Mouse (Mus musculus) frontal cortex, postnatal 25 days (tissue): ENCODE measurements at regions not wholly inside any gene's neighbourhood (a gene's known extent, or its start where the extent isn't known, plus 50 kb on each side); places are given as distances from the start of the nearest gene placed in this dataset.

Source experiments
- DNase-seq, 2 experiments: peaks; one replicate each; pipeline ENCODE4 v3.0.0; 2022; ENCODE audit warnings: low spot score in 2 of 2

- DNase-seq = no peak
Observed at GRCm38 (mm10) chr9:59153945-59154344, 117.7 kb upstream of the Neo1 start.

- DNase-seq = no peak
Observed at GRCm38 (mm10) chr9:59153126-59153525, 116.9 kb upstream of the Neo1 start.

- DNase-seq = no peak
Observed at GRCm38 (mm10) chr9:59144256-59144800, 108.1 kb upstream of the Neo1 start.

GRCm38 (mm10) chr9:59143610-59144009 lies 107.4 kb upstream of the Neo1 start:
- DNase-seq = no peak

GRCm38 (mm10) chr9:59134171-59135041 lies 98.2 kb upstream of the Neo1 start:
- peak; percentile 4 to 18 for DNase-seq

- DNase-seq = no peak
Observed at GRCm38 (mm10) chr9:59129699-59130340, 93.6 kb upstream of the Neo1 start.

- no peak for DNase-seq
Observed at GRCm38 (mm10) chr9:59129252-59129651, 93.0 kb upstream of the Neo1 start.

GRCm38 (mm10) chr9:59128023-59128422 lies 91.8 kb upstream of the Neo1 start:
- no peak for DNase-seq

- no peak for DNase-seq
Observed at GRCm38 (mm10) chr9:59125886-59126285, 89.6 kb upstream of the Neo1 start.

GRCm38 (mm10) chr9:59116561-59116960 lies 80.3 kb upstream of the Neo1 start:
- DNase-seq = no peak

- DNase-seq = no peak
Observed at GRCm38 (mm10) chr9:59113859-59114258, 77.6 kb upstream of the Neo1 start.

- DNase-seq = no peak
Observed at GRCm38 (mm10) chr9:59099738-59100137, 63.5 kb upstream of the Neo1 start.

- DNase-seq = no peak
Observed at GRCm38 (mm10) chr9:59097564-59097963, 61.3 kb upstream of the Neo1 start.

GRCm38 (mm10) chr9:59096551-59097268 lies 60.5 kb upstream of the Neo1 start:
- no peak for DNase-seq

- DNase-seq = no peak
Observed at GRCm38 (mm10) chr9:59095626-59096025, 59.4 kb upstream of the Neo1 start.

- DNase-seq = no peak
Observed at GRCm38 (mm10) chr9:59094106-59094505, 57.9 kb upstream of the Neo1 start.

- DNase-seq = no peak
Observed at GRCm38 (mm10) chr9:59091179-59091578, 54.9 kb upstream of the Neo1 start.

- DNase-seq = no peak
Observed at GRCm38 (mm10) chr9:59087704-59088103, 51.5 kb upstream of the Neo1 start.

GRCm38 (mm10) chr9:59087112-59087511 lies 50.9 kb upstream of the Neo1 start:
- no peak for DNase-seq

- DNase-seq = no peak
Observed at GRCm38 (mm10) chr9:59086556-59087102, 50.4 kb upstream of the Neo1 start.
